Mouse (Mus musculus) bone marrow macrophage, adult 2 months (primary cell): Measurements from ENCODE around the gene Rab37.

Experiments used
- CTCF ChIP-seq: IDR thresholded peaks from 2 replicates; pipeline ENCODE4 v1.5.1; 2012; ENCODE audit warnings: low read depth, mild to moderate bottlenecking, low read length, moderate library complexity
- POLR2A ChIP-seq: IDR thresholded peaks from 2 replicates; pipeline ENCODE4 v1.6.1; 2012; ENCODE audit warnings: mild to moderate bottlenecking, low read depth, low read length, borderline replicate concordance

DNA sequence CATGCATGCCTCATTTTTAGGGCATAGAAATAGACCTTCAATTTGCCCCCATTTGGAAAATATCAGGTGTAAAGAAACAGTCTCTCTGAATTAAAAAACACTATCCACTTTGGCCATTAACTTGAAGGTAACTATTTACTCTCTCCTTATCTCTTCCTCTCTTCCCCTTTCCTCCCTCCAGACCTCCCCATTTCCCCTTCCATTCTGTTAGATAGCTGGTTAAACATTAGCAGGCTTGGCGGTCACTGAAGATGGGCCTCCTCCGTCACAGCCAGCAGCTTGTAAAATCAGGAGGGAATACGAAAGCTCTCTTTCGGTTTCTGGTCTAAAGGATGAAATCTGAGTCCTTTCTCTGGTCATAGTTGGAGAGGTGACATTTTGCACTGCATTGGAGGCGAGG is 15.4 kb upstream of the Rab37 start:
- TF ChIP-seq CTCF (no peak), POLR2A (no peak)
